Mouse (Mus musculus) spleen, postnatal 4 days (tissue): Measurements from ENCODE around the gene Olfr669.
"Not testable (repeated sequence)": the region's sequence is repeated elsewhere in the genome, so short reads cannot be mapped to it uniquely, and the experiment has no call there.

ENCODE experiments used
- DNase-seq, 2 experiments: peaks; one replicate each; pipeline ENCODE4 v3.0.0; 2022; ENCODE audit warnings: low spot score in 2 of 2

Olfr669 gene

DNA sequence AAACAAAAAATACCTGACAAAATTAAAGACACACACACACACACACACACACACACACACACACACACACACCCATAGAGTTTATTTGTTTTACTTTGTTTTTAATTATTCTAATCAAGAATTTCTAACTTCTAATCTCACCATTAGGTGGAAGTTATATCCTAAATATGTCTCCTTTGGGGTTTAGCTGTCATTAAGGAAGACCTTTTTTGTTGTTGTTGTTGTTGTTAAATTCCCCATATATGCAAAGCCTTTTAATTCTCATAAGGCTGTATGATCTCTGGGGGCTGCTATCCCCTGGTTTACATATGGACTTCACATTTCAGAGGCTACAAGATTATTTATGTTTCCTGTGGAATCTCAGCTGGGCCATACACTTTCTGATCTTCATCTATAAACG lies at the start of gene Olfr669:
Gene Olfr669 (plus strand): TSS at position 301 of the 400 bp plus-strand sequence.
- DNase-seq: no peak

DNA sequence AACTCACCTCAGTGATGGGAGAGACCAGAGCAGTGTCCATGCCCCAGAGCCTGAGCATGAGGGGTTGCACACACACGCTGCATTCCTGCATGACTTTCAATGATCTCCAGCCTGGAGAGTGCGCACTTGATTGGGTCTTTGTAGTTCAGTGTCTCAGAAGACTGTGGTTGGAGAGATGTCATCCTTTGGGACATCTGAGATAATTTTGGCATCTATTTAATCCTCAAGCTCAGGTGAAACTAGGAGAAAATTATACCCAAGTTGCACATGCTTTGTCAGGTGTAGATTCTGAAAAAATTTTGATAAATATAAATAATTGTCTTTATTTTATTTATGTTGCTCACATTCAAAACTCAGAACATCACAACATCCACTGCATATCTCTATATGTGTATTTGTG lies 38.2 kb upstream of the Olfr669 start, which contains the start of gene Olfr666:
Gene Olfr666 (minus strand): TSS at position 101 of the 400 bp plus-strand sequence.
- no peak for DNase-seq

DNA sequence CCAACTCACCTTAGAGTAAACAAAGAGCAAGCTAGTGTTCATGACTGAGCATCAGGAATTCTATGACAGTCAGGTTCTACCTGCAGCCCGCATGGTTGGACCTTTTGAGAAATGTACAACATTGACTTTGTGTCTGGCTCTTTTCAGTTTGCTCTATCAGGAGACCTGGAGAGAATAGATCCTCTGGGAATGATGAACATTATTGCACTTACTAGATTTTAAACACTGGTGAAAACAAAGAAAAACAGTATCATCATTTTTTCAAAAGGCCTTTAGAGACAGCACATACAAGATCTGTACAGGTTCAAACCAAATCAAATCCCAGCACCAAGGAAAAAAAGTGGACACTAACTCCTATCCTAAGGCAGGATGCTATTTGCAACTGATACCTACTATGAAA lies 12.7 kb upstream of the Olfr669 start, which contains the start of gene Olfr667:
Gene Olfr667 (minus strand): TSS at position 101 of the 400 bp plus-strand sequence.
- no peak for DNase-seq

DNA sequence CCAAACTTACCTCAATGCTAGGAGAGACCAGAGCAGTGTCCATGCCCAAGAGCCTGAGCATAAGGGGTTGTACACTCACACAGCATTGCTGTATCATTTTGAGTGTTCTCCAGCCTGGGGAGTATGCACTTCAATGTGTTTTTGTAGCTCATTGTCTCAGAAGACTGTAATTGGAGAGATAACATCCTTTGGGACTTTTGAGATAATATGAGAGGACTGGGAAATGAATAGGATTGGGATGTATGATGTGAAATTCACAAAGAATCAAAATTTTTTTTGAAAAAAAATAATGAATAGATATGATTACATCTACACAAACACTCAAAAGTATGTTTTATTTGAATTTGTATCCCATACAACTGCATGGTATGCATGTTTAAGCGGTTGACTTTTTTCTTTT lies 6.1 kb upstream of the Olfr669 start, which contains the start of gene Olfr668:
Gene Olfr668 (minus strand): TSS at position 101 of the 400 bp plus-strand sequence.
- DNase-seq: no peak

DNA sequence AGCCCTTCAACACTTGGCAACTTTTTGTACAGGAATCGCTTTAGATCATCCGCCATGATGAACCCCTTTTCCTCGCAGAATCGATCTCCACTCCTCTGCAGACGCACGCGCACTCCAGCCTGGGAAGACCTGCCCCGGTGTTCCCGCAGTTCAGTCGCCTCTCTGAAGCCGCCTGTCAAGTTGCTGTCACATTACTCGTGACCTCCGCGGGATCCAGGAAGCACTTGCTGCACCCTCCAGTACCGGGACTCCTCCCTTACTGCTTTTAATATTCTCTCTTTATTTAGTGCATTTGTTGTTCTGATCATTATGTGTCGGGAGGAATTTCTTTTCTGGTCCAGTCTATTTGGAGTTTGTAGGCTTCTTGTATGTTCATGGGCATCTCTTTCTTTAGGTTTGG lies 16.2 kb downstream of the Olfr669 start:
- not testable (repeated sequence) for DNase-seq

DNA sequence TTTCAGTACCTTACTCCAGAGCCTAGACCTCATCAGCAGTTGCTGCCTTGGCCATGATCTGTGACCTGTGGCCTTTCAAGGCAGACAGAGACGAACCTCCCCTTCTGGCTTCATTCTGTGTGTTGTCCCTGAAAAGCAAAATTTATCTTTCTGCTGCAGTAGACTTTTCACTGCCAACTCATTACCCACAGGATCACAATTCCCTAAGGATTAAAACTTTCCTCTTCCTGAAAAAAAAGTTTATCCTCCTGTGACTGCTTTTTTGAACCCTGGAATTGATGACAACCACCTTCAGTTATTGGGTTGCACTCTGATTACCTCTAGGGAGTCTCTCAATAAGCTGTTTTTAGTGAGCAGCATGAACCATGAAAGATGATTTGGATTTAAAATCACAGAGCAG lies 28.5 kb downstream of the Olfr669 start, which contains the start of gene Olfr670:
Gene Olfr670 (minus strand): TSS at position 101 of the 400 bp plus-strand sequence.
- no peak for DNase-seq

DNA sequence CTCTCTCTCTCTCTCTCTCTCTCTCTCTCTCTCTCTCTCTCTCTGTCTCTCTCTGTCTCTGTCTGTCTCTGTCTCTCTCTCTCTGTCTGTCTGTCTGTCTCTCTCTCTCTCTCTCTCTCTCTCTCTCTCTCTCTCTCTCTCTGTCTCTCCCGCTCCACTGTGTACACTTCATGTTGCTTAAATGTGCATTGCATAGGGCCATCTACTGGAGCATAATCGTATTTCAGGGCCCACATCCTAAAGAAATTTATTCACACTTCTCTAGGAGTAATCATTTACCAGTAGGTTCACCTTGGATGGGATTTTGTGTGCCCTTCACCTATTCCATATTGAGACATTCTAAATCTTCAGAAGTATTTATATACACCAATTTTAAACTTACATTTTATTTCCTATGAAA lies 38.5 kb downstream of the Olfr669 start:
- not testable (repeated sequence) for DNase-seq

DNA sequence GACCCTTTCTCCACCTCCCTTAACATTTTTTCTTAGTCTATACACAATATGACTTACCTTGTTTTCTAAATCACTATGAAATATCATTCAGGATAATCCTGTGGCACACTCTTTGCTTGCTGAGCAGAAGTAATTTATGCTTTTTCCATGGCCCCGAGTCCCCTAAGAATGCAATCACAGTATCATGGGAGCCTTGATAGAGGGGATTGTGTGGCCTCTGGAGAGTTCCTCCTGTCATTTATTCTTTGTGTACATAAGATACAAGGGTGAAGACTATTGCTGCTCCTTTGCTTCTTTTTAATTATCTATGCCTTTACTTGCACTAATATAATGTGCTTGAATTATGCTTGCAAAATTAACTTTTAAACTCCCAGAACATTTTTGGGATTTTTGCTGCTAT lies 45.0 kb downstream of the Olfr669 start, which contains the start of gene Olfr671:
Gene Olfr671 (minus strand): TSS at position 101 of the 400 bp plus-strand sequence.
- no peak for DNase-seq
